Mouse (Mus musculus): ENCODE measurements at regions not wholly inside any gene's neighbourhood (a gene's known extent, or its start where the extent isn't known, plus 50 kb on each side); places are given as distances from the start of the nearest gene placed in this dataset.

DNA sequence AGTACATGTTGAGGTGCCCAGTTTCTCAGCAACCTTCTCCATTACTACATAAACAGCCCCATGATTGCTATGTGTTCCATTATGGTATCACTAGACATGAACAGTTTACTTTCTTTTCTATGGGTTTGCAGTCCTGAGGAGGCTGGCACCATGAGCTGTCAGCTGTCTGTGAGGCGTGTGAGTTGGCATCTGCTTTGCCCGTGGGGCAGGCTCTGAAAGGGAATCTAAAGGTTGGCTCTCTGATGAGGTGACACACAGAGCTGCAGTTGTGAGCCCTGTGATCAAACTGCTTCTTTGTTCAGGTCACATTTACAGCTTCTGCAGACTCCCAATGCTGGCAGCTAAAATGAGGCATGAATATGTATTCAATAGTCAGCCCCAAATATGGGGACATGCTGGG, 341.0 kb upstream of the Lmcd1 start:
- Histone ChIP-seq H3K36me3 (replicated peaks in 1 of 2; ENCODE audit: control insufficient read depth in 1 of 2, insufficient read depth in 1 of 2, low read length in 1 of 2) (no peaks in the 10 kb centered on the region), H3K79me2 (replicated peaks; ENCODE audit: control insufficient read depth, extremely low read depth, insufficient read depth, poor library complexity, severe bottlenecking) (no peaks in the 10 kb centered on the region), H3K9ac (ENCODE audit: insufficient read depth, low read depth) (no peak overlapping the region), H3K9me3 (replicated peaks; ENCODE audit: low read length) (peaks cover 45% of the 10 kb centered on the region), H3K4me1 (ENCODE audit: control insufficient read depth in 1 of 2, insufficient read depth in 2 of 2) (no peaks in the 10 kb centered on the region), H3K27ac (ENCODE audit: insufficient read depth, low read depth) (no peak overlapping the region), H3K27me3 (replicated peaks) (no peaks in the 10 kb centered on the region), H3K4me3 (replicated peaks in 1 of 3; ENCODE audit: low read depth in 2 of 3, low read length in 2 of 3, poor library complexity in 1 of 3) (no peak overlapping the region), H3K4me2 (ENCODE audit: insufficient read depth, low read depth, poor library complexity, severe bottlenecking) (no peak overlapping the region)
- in situ Hi-C loops (cut with MboI; ENCODE audit: low pct_ligation_motif_present, low pct_unique_long_range_greater_than_20kb, low sequenced_read_pairs) (no loop called here), dilution Hi-C loops (cut with MboI; ENCODE audit: extremely low pct_ligation_motif_present, extremely low pct_unique_long_range_greater_than_20kb, low sequenced_read_pairs) (no loop called here)
- no peak for TF ChIP-seq ZMIZ1 (IDR thresholded peaks at IDR 0.05; ENCODE audit: low read depth, low read length)
- TF ChIP-seq MEF2A (IDR thresholded peaks at IDR 0.05; ENCODE audit: borderline replicate concordance, low read depth, low read length), result no peak
- TF ChIP-seq POLR2AphosphoS2 (IDR thresholded peaks at IDR 0.05; ENCODE audit: low read depth, low read length), result no peak
- DNase-seq (ENCODE audit: extremely low read depth), result no peak

DNA sequence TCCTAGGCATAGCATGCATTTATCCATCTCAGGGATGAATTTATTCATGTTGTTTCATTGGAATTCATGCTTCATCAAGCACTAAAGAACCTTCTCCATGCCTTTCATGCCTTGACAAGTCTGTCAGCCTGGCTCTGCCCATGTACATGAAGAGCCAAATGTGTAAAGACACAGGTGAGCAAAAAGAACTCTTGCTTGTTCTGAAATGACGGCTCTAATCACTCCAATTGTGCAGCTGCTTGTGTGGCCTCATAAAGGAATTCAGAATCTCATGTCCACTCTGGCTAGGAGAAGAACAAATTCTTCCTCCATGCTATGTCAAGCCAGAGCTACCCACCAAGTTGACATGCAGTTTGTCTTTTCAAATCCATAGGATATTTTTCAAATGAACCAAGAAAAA, 319.2 kb upstream of the Lmcd1 start:
- Histone ChIP-seq H3K27ac (ENCODE audit: insufficient read depth, low read depth) (no peak overlapping the region), H3K27me3 (replicated peaks) (no peaks in the 10 kb centered on the region), H3K9me3 (replicated peaks; ENCODE audit: low read length) (peaks cover 39% of the 10 kb centered on the region), H3K4me1 (ENCODE audit: control insufficient read depth in 1 of 2, insufficient read depth in 2 of 2) (no peaks in the 10 kb centered on the region), H3K79me2 (replicated peaks; ENCODE audit: control insufficient read depth, extremely low read depth, insufficient read depth, poor library complexity, severe bottlenecking) (no peaks in the 10 kb centered on the region), H3K36me3 (replicated peaks in 1 of 2; ENCODE audit: control insufficient read depth in 1 of 2, insufficient read depth in 1 of 2, low read length in 1 of 2) (no peaks in the 10 kb centered on the region), H3K4me3 (replicated peaks in 1 of 3; ENCODE audit: low read depth in 2 of 3, low read length in 2 of 3, poor library complexity in 1 of 3) (no peak overlapping the region), H3K4me2 (ENCODE audit: insufficient read depth, low read depth, poor library complexity, severe bottlenecking) (no peak overlapping the region), H3K9ac (ENCODE audit: insufficient read depth, low read depth) (no peak overlapping the region)
- dilution Hi-C loops (cut with MboI; ENCODE audit: extremely low pct_ligation_motif_present, extremely low pct_unique_long_range_greater_than_20kb, low sequenced_read_pairs) (no loop called here), in situ Hi-C loops (cut with MboI; ENCODE audit: low pct_ligation_motif_present, low pct_unique_long_range_greater_than_20kb, low sequenced_read_pairs) (no loop called here)
- DNase-seq (ENCODE audit: extremely low read depth), result no peak
- no peak for TF ChIP-seq BHLHE40 (IDR thresholded peaks at IDR 0.05; ENCODE audit: low read depth, low read length)
- TF ChIP-seq SMC3 (IDR thresholded peaks at IDR 0.05; ENCODE audit: low read depth, low read length), result no peak
- TF ChIP-seq RAD21 (IDR thresholded peaks at IDR 0.05; ENCODE audit: low read depth, low read length), result no peak
- no peak for TF ChIP-seq MXI1 (IDR thresholded peaks at IDR 0.05; ENCODE audit: low read depth, low read length)
- no peak for TF ChIP-seq HCFC1 (IDR thresholded peaks at IDR 0.05; ENCODE audit: low read depth, low read length)
- TF ChIP-seq TBP (conservative IDR thresholded peaks at IDR 0.05; ENCODE audit: low read depth, low read length), result no peak
- TF ChIP-seq IRF4 (IDR thresholded peaks at IDR 0.05; ENCODE audit: low read depth, low read length), result no peak
- TF ChIP-seq TCF12 (IDR thresholded peaks at IDR 0.05; ENCODE audit: low read depth, low read length), result no peak
- no peak for TF ChIP-seq UBTF (IDR thresholded peaks at IDR 0.05; ENCODE audit: low read depth, low read length)
- no peak for TF ChIP-seq ETS1 (conservative IDR thresholded peaks at IDR 0.05; ENCODE audit: low read depth, low read length)
- TF ChIP-seq MEF2A (IDR thresholded peaks at IDR 0.05; ENCODE audit: borderline replicate concordance, low read depth, low read length), result no peak
- no peak for TF ChIP-seq POLR2AphosphoS2 (IDR thresholded peaks at IDR 0.05; ENCODE audit: low read depth, low read length)
- TF ChIP-seq USF2 (conservative IDR thresholded peaks at IDR 0.05; ENCODE audit: low read depth, low read length), result no peak
- no peak for TF ChIP-seq ZC3H11A (IDR thresholded peaks at IDR 0.05; ENCODE audit: low read depth, low read length)
- no peak for TF ChIP-seq MAZ (IDR thresholded peaks at IDR 0.05; ENCODE audit: low read depth, low read length)
- no peak for TF ChIP-seq EP300 (IDR thresholded peaks at IDR 0.05; ENCODE audit: low read length)

All from CH12.LX (cell line).